Mouse (Mus musculus) hindbrain, postnatal 0 days (tissue): ENCODE measurements around the gene Hoxd4. TPM values are rescaled to one million over a fixed set of nuclear protein-coding genes. Genes with fewer than 3 reads are reported as not detected.

Experiments
- ATAC-seq: fragments of 200-750 bp; cut with Nextera tagmentation; 2 replicates; pipeline ENCODE4 v1.8.0; 2017; ENCODE audit warnings: mild to moderate bottlenecking, moderate TSS enrichment, moderate library complexity
- DNase-seq: peaks from one replicate; pipeline ENCODE4 v3.0.0-alpha.2; 2015; ENCODE audit warnings: low spot score
- H3K27ac ChIP-seq: fragments of 300-500 bp; sonication (generic); 2 replicates; pipeline ENCODE4 v1.5.1; 2014; ENCODE audit warnings: mild to moderate bottlenecking
- H3K27me3 ChIP-seq: fragments of 300-500 bp; sonication (generic); 2 replicates; pipeline ENCODE4 v1.6.1; 2014; ENCODE audit warnings: low read length, mixed read lengths; ENCODE audit not compliant: insufficient read depth
- H3K36me3 ChIP-seq: fragments of 300-500 bp; sonication (generic); 2 replicates; pipeline ENCODE4 v1.6.1; 2014; ENCODE audit warnings: low read length, mixed read lengths; ENCODE audit not compliant: insufficient read depth
- H3K4me1 ChIP-seq: fragments of 300-500 bp; sonication (generic); 2 replicates; pipeline ENCODE4 v1.6.1; 2014; ENCODE audit warnings: antibody characterized with exemption, low read length, mixed read lengths; ENCODE audit not compliant: insufficient read depth
- H3K4me2 ChIP-seq: fragments of 300-500 bp; sonication (generic); 2 replicates; pipeline ENCODE4 v1.6.1; 2014; ENCODE audit warnings: low read depth, mild to moderate bottlenecking, low read length, moderate library complexity, mixed read lengths
- H3K4me3 ChIP-seq: fragments of 300-500 bp; sonication (generic); 2 replicates; pipeline ENCODE4 v1.5.1; 2014; ENCODE audit warnings: low read length
- H3K9ac ChIP-seq: fragments of 300-500 bp; sonication (generic); replicated peaks from 2 replicates; pipeline ENCODE4 v1.6.1; 2014; ENCODE audit warnings: mild to moderate bottlenecking, low read length, moderate library complexity, mixed read lengths
- H3K9me3 ChIP-seq: fragments of 300-500 bp; sonication (generic); 2 replicates; pipeline ENCODE4 v1.6.1; 2016; ENCODE audit warnings: low read length, mixed read lengths
- CTCF ChIP-seq: IDR thresholded peaks from 2 replicates; pipeline ENCODE4 v1.5.1; 2016; ENCODE audit warnings: antibody characterized with exemption, control low read depth, low read depth
- WGBS: fragments of 180-500 bp; shearing (Covaris S2); extraction: QIAGEN DNeasy Blood & Tissue Kit; methylation state at CpG from one replicate; pipeline ENCODE4 v1.1.7; 2014; 5-methylcytosine and 5-hydroxymethylcytosine counted together
- polyA plus RNA-seq: library from polyadenylated mRNA; unstranded; fragments of >200 nt; fragmentation: Nextera tagmentation; extraction: Ambion mirVana; gene quantifications from 2 replicates; pipeline ENCODE4 v1.2.1, GENCODE M21; 2015
- total RNA-seq: library from RNA; depleted of rRNA; stranded (reverse); fragments of >200 nt; gene quantifications from 2 replicates; pipeline ENCODE4 v1.2.3, GENCODE M21; 2014

The Hoxd4 gene
- total and polyA plus RNA-seq, 2 experiments from 2014 or later, result 1.6 to 18.1 TPM

- peak overlapping the region; percentile 35 for H3K4me2 ChIP-seq
- no peak overlapping the region for H3K9ac ChIP-seq
Measured at GRCm38 (mm10) chr2:74730331-74730730, 18.6 kb downstream of the Hoxd4 start.

GRCm38 (mm10) chr2:74731055-74731454, 19.3 kb downstream of the Hoxd4 start:
- Histone ChIP-seq H3K36me3 (no peaks in the 10 kb centered on the region), H3K4me1 (no peaks in the 10 kb centered on the region), H3K4me3 (peak overlapping the region; percentile 8; the same call in 1 of the 2 replicates), H3K27ac (peak overlapping the region; percentile 36; the same call in 1 of the 2 replicates), H3K9me3 (no peaks in the 10 kb centered on the region), H3K9ac (no peak overlapping the region), H3K27me3 (peaks cover 67% of the 10 kb centered on the region), H3K4me2 (peak overlapping the region; percentile 35)
- ATAC-seq (no peak), DNase-seq (no peak)
- no peak for TF ChIP-seq CTCF

More at GRCm38 (mm10) chr2:74730331-74730730, 18.6 kb downstream of the Hoxd4 start:
- H3K4me1 ChIP-seq, result no peaks in the 10 kb centered on the region
- WGBS, result 9% methylated on average over 8 of the region's 8 CpGs
- H3K9me3 ChIP-seq, result no peaks in the 10 kb centered on the region
- H3K27ac ChIP-seq, result no peak overlapping the region
- ATAC-seq (no peak), DNase-seq (no peak)
- H3K36me3 ChIP-seq, result no peaks in the 10 kb centered on the region
- no peak overlapping the region for H3K4me3 ChIP-seq
- TF ChIP-seq CTCF, result no peak
- peaks cover 69% of the 10 kb centered on the region for H3K27me3 ChIP-seq

- no peak overlapping the region for H3K27ac ChIP-seq
- no peaks in the 10 kb centered on the region for H3K4me1 ChIP-seq
- no peak for TF ChIP-seq CTCF
- no peak overlapping the region for H3K9ac ChIP-seq
- H3K36me3 ChIP-seq, result no peaks in the 10 kb centered on the region
- peak overlapping the region; percentile 49 for H3K4me2 ChIP-seq
- WGBS, result 5% methylated on average over 9 of the region's 9 CpGs
- no peak for DNase-seq
- no peak for ATAC-seq
- no peaks in the 10 kb centered on the region for H3K9me3 ChIP-seq
- peak overlapping the region; percentile 3; the same call in 1 of the 2 replicates for H3K4me3 ChIP-seq
- peaks cover 63% of the 10 kb centered on the region for H3K27me3 ChIP-seq
Measured at GRCm38 (mm10) chr2:74731799-74732512, 20.2 kb downstream of the Hoxd4 start.

GRCm38 (mm10) chr2:74732513-74733316, 21.0 kb downstream of the Hoxd4 start:
- Histone ChIP-seq H3K27me3 (peaks cover 61% of the 10 kb centered on the region), H3K4me3 (peak overlapping the region; percentile 34)

GRCm38 (mm10) chr2:74733317-74733661, 21.6 kb downstream of the Hoxd4 start:
- under 1% methylated on average over 16 of the region's 16 CpGs for WGBS
- ATAC-seq (no peak), DNase-seq (peak; percentile 24)
- no peaks in the 10 kb centered on the region for H3K4me1 ChIP-seq
- TF ChIP-seq CTCF, result no peak
- peak overlapping the region; percentile 49; the same call in 1 of the 2 replicates for H3K9ac ChIP-seq
- no peaks in the 10 kb centered on the region for H3K36me3 ChIP-seq
- peaks cover 59% of the 10 kb centered on the region for H3K27me3 ChIP-seq
- H3K9me3 ChIP-seq, result no peaks in the 10 kb centered on the region
- H3K4me2 ChIP-seq, result peak overlapping the region; percentile 49
- H3K4me3 ChIP-seq, result peak overlapping the region; percentile 34
- peak overlapping the region; percentile 84 for H3K27ac ChIP-seq

More at GRCm38 (mm10) chr2:74732513-74733316, 21.0 kb downstream of the Hoxd4 start:
- Histone ChIP-seq H3K36me3 (no peaks in the 10 kb centered on the region), H3K9me3 (no peaks in the 10 kb centered on the region), H3K4me2 (peak overlapping the region; percentile 49), H3K27ac (peak overlapping the region; percentile 72), H3K9ac (peak overlapping the region; percentile 49), H3K4me1 (no peaks in the 10 kb centered on the region)
- ATAC-seq (no peak), DNase-seq (no peak)
- 1% methylated on average over 52 of the region's 52 CpGs for WGBS
- no peak for TF ChIP-seq CTCF

- Histone ChIP-seq H3K9me3 (no peaks in the 10 kb centered on the region), H3K4me2 (peak overlapping the region; percentile 49), H3K9ac (peak overlapping the region; percentile 49; the same call in 1 of the 2 replicates), H3K4me1 (no peaks in the 10 kb centered on the region), H3K4me3 (peak overlapping the region; percentile 34), H3K27ac (peak overlapping the region; percentile 84), H3K27me3 (peaks cover 59% of the 10 kb centered on the region), H3K36me3 (no peaks in the 10 kb centered on the region)
- WGBS, result 2% methylated on average over 6 of the region's 6 CpGs
- ATAC-seq (no peak), DNase-seq (peak; percentile 19)
- TF ChIP-seq CTCF, result no peak
Measured at GRCm38 (mm10) chr2:74733765-74734164, 22.0 kb downstream of the Hoxd4 start.
